Mouse (Mus musculus): ENCODE data around the gene Sarm1. TPM values are rescaled to one million over a fixed set of nuclear protein-coding genes. Genes with fewer than 3 reads are reported as not detected.

Sarm1 gene
- polyA plus RNA-seq, 1 experiment from 2014 or later: 4.0 TPM

- WGBS: 76% methylated on average over 3 of the region's 3 CpGs
- no peak for ATAC-seq (ENCODE audit: low read depth)
Observed at GRCm38 (mm10) chr11:78447168-78447567, 50.4 kb downstream of the Sarm1 start.

GRCm38 (mm10) chr11:78443115-78443514 is 54.4 kb downstream of the Sarm1 start:
- ATAC-seq (ENCODE audit: low read depth): no peak
- Histone ChIP-seq H3K9me3 (ENCODE audit: control insufficient read depth, low read length) (no peaks in the 10 kb centered on the region), H3K4me3 (ENCODE audit: low read depth, low read length) (no peak overlapping the region), H3K4me1 (ENCODE audit: control insufficient read depth, insufficient read depth, low read length) (no peaks in the 10 kb centered on the region), H3K27me3 (replicated peaks; ENCODE audit: control insufficient read depth, insufficient read depth, low read length) (no peaks in the 10 kb centered on the region), H3K9ac (ENCODE audit: low read depth, low read length) (no peak overlapping the region), H3K4me2 (ENCODE audit: low read depth, low read length) (no peak overlapping the region), H3K36me3 (ENCODE audit: control insufficient read depth, insufficient read depth, low read length) (no peaks in the 10 kb centered on the region), H3K27ac (replicated peaks; ENCODE audit: low read depth, low read length) (no peak overlapping the region)
- DNase-seq (ENCODE audit: low spot score): no peak
- WGBS: 77% methylated on average over 5 of the region's 5 CpGs

More at GRCm38 (mm10) chr11:78447168-78447567, 50.4 kb downstream of the Sarm1 start:
- H3K27ac ChIP-seq (replicated peaks; ENCODE audit: low read depth, low read length): no peak overlapping the region
- no peaks in the 10 kb centered on the region for H3K4me1 ChIP-seq (ENCODE audit: control insufficient read depth, insufficient read depth, low read length)
- no peaks in the 10 kb centered on the region for H3K9me3 ChIP-seq (ENCODE audit: control insufficient read depth, low read length)
- no peak overlapping the region for H3K4me3 ChIP-seq (ENCODE audit: low read depth, low read length)
- H3K9ac ChIP-seq (ENCODE audit: low read depth, low read length): no peak overlapping the region
- no peak overlapping the region for H3K4me2 ChIP-seq (ENCODE audit: low read depth, low read length)
- DNase-seq (ENCODE audit: low spot score): no peak
- H3K27me3 ChIP-seq (replicated peaks; ENCODE audit: control insufficient read depth, insufficient read depth, low read length): no peaks in the 10 kb centered on the region
- H3K36me3 ChIP-seq (ENCODE audit: control insufficient read depth, insufficient read depth, low read length): no peaks in the 10 kb centered on the region

- Histone ChIP-seq H3K9me3 (ENCODE audit: control insufficient read depth, low read length) (no peaks in the 10 kb centered on the region), H3K9ac (ENCODE audit: low read depth, low read length) (no peak overlapping the region), H3K4me2 (ENCODE audit: low read depth, low read length) (no peak overlapping the region), H3K36me3 (ENCODE audit: control insufficient read depth, insufficient read depth, low read length) (no peaks in the 10 kb centered on the region), H3K4me1 (ENCODE audit: control insufficient read depth, insufficient read depth, low read length) (peaks cover 8% of the 10 kb centered on the region), H3K4me3 (ENCODE audit: low read depth, low read length) (no peak overlapping the region), H3K27ac (replicated peaks; ENCODE audit: low read depth, low read length) (no peak overlapping the region), H3K27me3 (replicated peaks; ENCODE audit: control insufficient read depth, insufficient read depth, low read length) (no peaks in the 10 kb centered on the region)
- no peak for ATAC-seq (ENCODE audit: low read depth)
- WGBS: 80% methylated on average over 3 of the region's 3 CpGs
- no peak for DNase-seq (ENCODE audit: low spot score)
Observed at GRCm38 (mm10) chr11:78438399-78438930, 59.1 kb downstream of the Sarm1 start.

- WGBS: 87% methylated on average over 7 of the region's 7 CpGs
- H3K9me3 ChIP-seq (ENCODE audit: control insufficient read depth, low read length): no peaks in the 10 kb centered on the region
Observed at GRCm38 (mm10) chr11:78437182-78437581, 60.4 kb downstream of the Sarm1 start.

GRCm38 (mm10) chr11:78435776-78436349 is 61.7 kb downstream of the Sarm1 start:
- Histone ChIP-seq H3K9me3 (ENCODE audit: control insufficient read depth, low read length) (no peaks in the 10 kb centered on the region), H3K9ac (ENCODE audit: low read depth, low read length) (no peak overlapping the region), H3K4me2 (ENCODE audit: low read depth, low read length) (peak overlapping the region; percentile 18), H3K36me3 (ENCODE audit: control insufficient read depth, insufficient read depth, low read length) (no peaks in the 10 kb centered on the region), H3K27ac (replicated peaks; ENCODE audit: low read depth, low read length) (peak overlapping the region; percentile 35; the same call in 1 of the 2 replicates), H3K27me3 (replicated peaks; ENCODE audit: control insufficient read depth, insufficient read depth, low read length) (no peaks in the 10 kb centered on the region), H3K4me1 (ENCODE audit: control insufficient read depth, insufficient read depth, low read length) (peaks cover 8% of the 10 kb centered on the region), H3K4me3 (ENCODE audit: low read depth, low read length) (no peak overlapping the region)
- DNase-seq (ENCODE audit: low spot score) (peak; percentile 74), ATAC-seq (ENCODE audit: low read depth) (peak; percentile 89)
- 3% methylated on average over 19 of the region's 19 CpGs for WGBS

More at GRCm38 (mm10) chr11:78437182-78437581, 60.4 kb downstream of the Sarm1 start:
- Histone ChIP-seq H3K27me3 (replicated peaks; ENCODE audit: control insufficient read depth, insufficient read depth, low read length) (no peaks in the 10 kb centered on the region), H3K9ac (ENCODE audit: low read depth, low read length) (no peak overlapping the region), H3K4me2 (ENCODE audit: low read depth, low read length) (no peak overlapping the region), H3K4me1 (ENCODE audit: control insufficient read depth, insufficient read depth, low read length) (peaks cover 8% of the 10 kb centered on the region), H3K27ac (replicated peaks; ENCODE audit: low read depth, low read length) (no peak overlapping the region), H3K4me3 (ENCODE audit: low read depth, low read length) (no peak overlapping the region), H3K36me3 (ENCODE audit: control insufficient read depth, insufficient read depth, low read length) (no peaks in the 10 kb centered on the region)
- DNase-seq (ENCODE audit: low spot score): no peak
- ATAC-seq (ENCODE audit: low read depth): no peak

GRCm38 (mm10) chr11:78434052-78434451 is 63.5 kb downstream of the Sarm1 start:
- ATAC-seq (ENCODE audit: low read depth) (no peak), DNase-seq (ENCODE audit: low spot score) (no peak)
- H3K9me3 ChIP-seq (ENCODE audit: control insufficient read depth, low read length): no peaks in the 10 kb centered on the region
- no peaks in the 10 kb centered on the region for H3K27me3 ChIP-seq (replicated peaks; ENCODE audit: control insufficient read depth, insufficient read depth, low read length)
- no peaks in the 10 kb centered on the region for H3K36me3 ChIP-seq (ENCODE audit: control insufficient read depth, insufficient read depth, low read length)
- 77% methylated on average over 4 of the region's 4 CpGs for WGBS
- H3K4me3 ChIP-seq (ENCODE audit: low read depth, low read length): no peak overlapping the region
- H3K27ac ChIP-seq (replicated peaks; ENCODE audit: low read depth, low read length): no peak overlapping the region
- H3K4me2 ChIP-seq (ENCODE audit: low read depth, low read length): no peak overlapping the region
- H3K4me1 ChIP-seq (ENCODE audit: control insufficient read depth, insufficient read depth, low read length): peaks cover 8% of the 10 kb centered on the region
- no peak overlapping the region for H3K9ac ChIP-seq (ENCODE audit: low read depth, low read length)

GRCm38 (mm10) chr11:78431176-78431575 is 66.4 kb downstream of the Sarm1 start:
- DNase-seq (ENCODE audit: low spot score): no peak
- WGBS: 86% methylated on average over 10 of the region's 10 CpGs
- H3K4me3 ChIP-seq (ENCODE audit: low read depth, low read length): no peak overlapping the region
- no peak for ATAC-seq (ENCODE audit: low read depth)
- H3K36me3 ChIP-seq (ENCODE audit: control insufficient read depth, insufficient read depth, low read length): no peaks in the 10 kb centered on the region
- peaks cover 6% of the 10 kb centered on the region for H3K4me1 ChIP-seq (ENCODE audit: control insufficient read depth, insufficient read depth, low read length)
- H3K9me3 ChIP-seq (ENCODE audit: control insufficient read depth, low read length): no peaks in the 10 kb centered on the region
- no peak overlapping the region for H3K27ac ChIP-seq (replicated peaks; ENCODE audit: low read depth, low read length)
- H3K4me2 ChIP-seq (ENCODE audit: low read depth, low read length): no peak overlapping the region
- no peaks in the 10 kb centered on the region for H3K27me3 ChIP-seq (replicated peaks; ENCODE audit: control insufficient read depth, insufficient read depth, low read length)
- H3K9ac ChIP-seq (ENCODE audit: low read depth, low read length): no peak overlapping the region

- WGBS: 56% methylated on average over 11 of the region's 11 CpGs
- Histone ChIP-seq H3K27me3 (replicated peaks; ENCODE audit: control insufficient read depth, insufficient read depth, low read length) (no peaks in the 10 kb centered on the region), H3K36me3 (ENCODE audit: control insufficient read depth, insufficient read depth, low read length) (no peaks in the 10 kb centered on the region), H3K4me3 (ENCODE audit: low read depth, low read length) (no peak overlapping the region), H3K9ac (ENCODE audit: low read depth, low read length) (no peak overlapping the region), H3K4me2 (ENCODE audit: low read depth, low read length) (no peak overlapping the region), H3K9me3 (ENCODE audit: control insufficient read depth, low read length) (no peaks in the 10 kb centered on the region), H3K27ac (replicated peaks; ENCODE audit: low read depth, low read length) (no peak overlapping the region), H3K4me1 (ENCODE audit: control insufficient read depth, insufficient read depth, low read length) (no peaks in the 10 kb centered on the region)
- no peak for DNase-seq (ENCODE audit: low spot score)
- no peak for ATAC-seq (ENCODE audit: low read depth)
Observed at GRCm38 (mm10) chr11:78430195-78430878, 67.2 kb downstream of the Sarm1 start.

Measured in embryonic facial prominence, embryonic 14.5 days (tissue).